Mouse (Mus musculus) heart, embryonic 16.5 days (tissue): ENCODE results near the gene Dst. TPM values are rescaled to one million over a fixed set of nuclear protein-coding genes. Genes with fewer than 3 reads are reported as not detected.

Source experiments
- ATAC-seq: fragments of 200-750 bp; cut with Nextera tagmentation; replicated peaks from 2 replicates; pipeline ENCODE4 v1.8.0; 2017; ENCODE audit warnings: moderate number of reproducible peaks; ENCODE audit not compliant: insufficient read depth, low FRiP score; ENCODE audit errors: extremely low read depth
- H3K27ac ChIP-seq: fragments of 300-500 bp; sonication (generic); 2 replicates; pipeline ENCODE4 v1.5.1; 2014; ENCODE audit warnings: mild to moderate bottlenecking, low read length, control low read depth, moderate library complexity
- H3K27me3 ChIP-seq: fragments of 300-500 bp; sonication (generic); 2 replicates; pipeline ENCODE4 v1.6.1; 2014; ENCODE audit warnings: low read length, mixed read lengths; ENCODE audit not compliant: control insufficient read depth, insufficient read depth
- H3K36me3 ChIP-seq: fragments of 300-500 bp; sonication (generic); 2 replicates; pipeline ENCODE4 v1.6.1; 2014; ENCODE audit not compliant: control insufficient read depth, insufficient read depth
- H3K4me1 ChIP-seq: fragments of 300-500 bp; sonication (generic); 2 replicates; pipeline ENCODE4 v1.6.1; 2014; ENCODE audit warnings: low read length, mixed read lengths; ENCODE audit not compliant: control insufficient read depth, insufficient read depth
- H3K4me2 ChIP-seq: fragments of 300-500 bp; sonication (generic); 2 replicates; pipeline ENCODE4 v1.6.1; 2014; ENCODE audit warnings: low read depth, mild to moderate bottlenecking, control low read depth, low read length
- H3K4me3 ChIP-seq: fragments of 300-500 bp; sonication (generic); 2 replicates; pipeline ENCODE4 v1.5.1; 2014; ENCODE audit warnings: mild to moderate bottlenecking, control low read depth, low read length
- H3K9ac ChIP-seq: fragments of 300-500 bp; sonication (generic); 2 replicates; pipeline ENCODE4 v1.6.1; 2014; ENCODE audit warnings: low read length, control low read depth
- H3K9me3 ChIP-seq: fragments of 300-500 bp; sonication (generic); replicated peaks from 2 replicates; pipeline ENCODE4 v1.6.1; 2016; ENCODE audit warnings: low read length; ENCODE audit not compliant: control insufficient read depth
- WGBS: fragments of 180-500 bp; shearing (Covaris S2); extraction: QIAGEN DNeasy Blood & Tissue Kit; methylation state at CpG from one replicate; pipeline ENCODE4 v1.1.7; 2014; 5-methylcytosine and 5-hydroxymethylcytosine counted together
- polyA plus RNA-seq: library from polyadenylated mRNA; unstranded; fragments of >200 nt; fragmentation: Nextera tagmentation; extraction: Ambion mirVana; gene quantifications from 2 replicates; pipeline ENCODE4 v1.2.1, GENCODE M21; 2015

Dst gene
- 23.1 and 24.0 TPM in 2 replicates for polyA plus RNA-seq

DNA sequence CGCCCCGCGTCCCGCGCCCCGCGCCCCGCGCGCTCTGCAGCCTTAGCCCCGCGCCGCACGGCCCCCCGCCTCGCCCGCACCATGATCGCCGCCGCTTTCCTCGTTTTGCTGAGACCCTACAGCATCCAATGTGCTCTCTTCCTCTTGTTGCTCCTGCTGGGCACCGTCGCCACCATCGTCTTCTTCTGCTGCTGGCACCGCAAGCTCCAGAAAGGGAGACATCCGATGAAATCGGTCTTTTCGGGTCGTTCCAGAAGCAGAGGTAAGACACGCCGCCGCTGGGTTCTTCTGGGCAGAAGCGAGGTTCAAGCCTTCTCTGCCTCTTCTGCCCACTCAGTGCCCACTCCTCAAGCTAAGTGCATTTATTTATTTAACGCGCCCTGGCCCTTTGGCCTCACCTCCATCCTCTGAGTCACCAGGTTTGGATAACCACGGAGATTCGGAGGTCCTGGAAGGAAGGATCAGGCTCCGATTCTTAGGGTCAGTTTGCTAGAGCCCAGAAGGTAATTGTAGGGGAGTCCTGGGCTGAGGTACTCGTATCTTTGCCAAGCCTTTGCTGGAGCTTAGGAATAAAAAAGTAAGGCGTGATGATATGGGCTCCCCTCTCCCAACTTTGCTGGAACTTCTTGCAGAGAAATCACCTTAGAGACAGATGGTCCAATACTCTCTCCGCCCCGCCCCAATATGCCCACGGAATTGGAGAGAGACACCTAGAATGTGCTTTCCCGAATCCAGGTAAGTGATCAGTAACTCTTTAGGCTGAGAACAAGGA is at the start of gene Dst:
Dst (plus strand) TSS at position 35 of the 772 bp plus-strand sequence.
- Histone ChIP-seq H3K4me2 (peak within 1 kb of the TSS; percentile 97), H3K27ac (no peak within 1 kb of the TSS), H3K9ac (peak within 1 kb of the TSS; percentile 77), H3K4me3 (peak within 1 kb of the TSS; percentile 67), H3K27me3 (peaks cover 19% of the 10 kb centered on the region), H3K9me3 (no peaks in the 10 kb centered on the region), H3K4me1 (peaks cover 13% of the 10 kb centered on the region), H3K36me3 (no peaks in the 10 kb centered on the region)
- WGBS, result 4% methylated on average over 36 of the region's 44 CpGs
- no peak for ATAC-seq

DNA sequence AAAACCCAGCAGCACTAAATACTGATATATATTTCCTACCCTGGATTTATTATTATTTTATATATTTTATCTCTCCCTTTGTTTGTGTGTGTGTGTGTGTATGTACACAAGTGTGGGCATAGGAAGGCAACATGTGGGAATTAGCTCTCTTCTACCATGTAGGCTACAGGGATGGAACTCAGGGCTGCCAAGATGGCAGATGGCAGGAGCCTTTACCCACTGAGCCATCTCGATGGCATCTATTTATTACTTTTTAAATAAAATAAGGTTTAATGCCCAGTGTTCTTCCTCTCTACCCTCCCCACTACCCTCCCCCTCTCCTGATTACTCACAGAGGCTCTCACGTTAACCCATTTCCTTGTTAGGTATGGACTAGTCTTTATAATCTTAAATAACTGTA is 39.0 kb upstream of the Dst start:
- no peak for ATAC-seq
- Histone ChIP-seq H3K27me3 (no peaks in the 10 kb centered on the region), H3K4me2 (no peak overlapping the region), H3K4me1 (no peaks in the 10 kb centered on the region), H3K36me3 (no peaks in the 10 kb centered on the region), H3K9ac (no peak overlapping the region), H3K9me3 (no peaks in the 10 kb centered on the region), H3K27ac (no peak overlapping the region), H3K4me3 (no peak overlapping the region)
- WGBS, result 79% methylated on average over 2 of the region's 2 CpGs

DNA sequence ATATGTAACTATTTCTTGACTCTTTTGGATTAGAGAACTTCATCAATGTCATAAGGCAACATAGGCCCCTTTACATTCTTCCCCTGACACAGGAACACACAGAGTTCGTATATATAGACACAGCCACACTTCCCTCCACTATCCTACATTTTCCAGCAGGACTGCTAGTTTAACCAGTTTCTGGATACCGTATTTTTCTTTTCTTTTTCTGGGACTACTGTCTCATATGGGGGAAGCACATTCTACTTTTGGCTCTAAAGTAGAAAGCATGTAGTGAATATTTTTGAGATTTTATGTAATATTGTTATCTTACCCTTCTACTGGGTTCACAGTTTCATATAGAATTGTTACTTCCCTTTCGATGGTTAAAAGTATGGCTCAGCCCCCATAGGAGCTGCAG is 38.6 kb upstream of the Dst start:
- Histone ChIP-seq H3K27ac (no peak overlapping the region), H3K4me3 (no peak overlapping the region), H3K36me3 (no peaks in the 10 kb centered on the region), H3K4me2 (no peak overlapping the region), H3K27me3 (no peaks in the 10 kb centered on the region), H3K4me1 (no peaks in the 10 kb centered on the region), H3K9ac (no peak overlapping the region), H3K9me3 (no peaks in the 10 kb centered on the region)
- WGBS, result 80% methylated on average over 3 of the region's 3 CpGs
- no peak for ATAC-seq

DNA sequence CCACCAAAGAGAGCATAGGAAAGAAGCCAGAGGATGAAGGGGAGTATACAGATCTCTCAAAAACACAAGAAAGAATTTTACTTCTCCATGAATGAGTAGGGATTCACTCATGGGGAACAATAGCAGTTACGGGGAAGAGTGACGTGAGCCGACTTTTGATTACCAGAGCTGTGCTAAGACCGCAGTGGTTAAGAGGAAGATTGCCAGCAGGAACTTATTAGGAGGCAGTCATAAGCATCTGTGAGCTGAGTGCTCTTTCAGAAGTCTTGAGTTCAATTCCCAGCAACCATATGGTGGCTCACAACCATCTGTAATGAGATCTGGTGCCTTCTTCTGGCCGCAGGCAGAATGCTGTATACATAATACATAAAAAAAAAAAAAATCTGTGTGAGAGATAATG is 34.5 kb upstream of the Dst start:
- Histone ChIP-seq H3K4me2 (no peak overlapping the region), H3K4me3 (no peak overlapping the region), H3K9ac (no peak overlapping the region), H3K4me1 (no peaks in the 10 kb centered on the region), H3K27me3 (no peaks in the 10 kb centered on the region), H3K36me3 (no peaks in the 10 kb centered on the region), H3K27ac (no peak overlapping the region), H3K9me3 (no peaks in the 10 kb centered on the region)
- ATAC-seq, result no peak
- 93% methylated on average over 5 of the region's 5 CpGs for WGBS

DNA sequence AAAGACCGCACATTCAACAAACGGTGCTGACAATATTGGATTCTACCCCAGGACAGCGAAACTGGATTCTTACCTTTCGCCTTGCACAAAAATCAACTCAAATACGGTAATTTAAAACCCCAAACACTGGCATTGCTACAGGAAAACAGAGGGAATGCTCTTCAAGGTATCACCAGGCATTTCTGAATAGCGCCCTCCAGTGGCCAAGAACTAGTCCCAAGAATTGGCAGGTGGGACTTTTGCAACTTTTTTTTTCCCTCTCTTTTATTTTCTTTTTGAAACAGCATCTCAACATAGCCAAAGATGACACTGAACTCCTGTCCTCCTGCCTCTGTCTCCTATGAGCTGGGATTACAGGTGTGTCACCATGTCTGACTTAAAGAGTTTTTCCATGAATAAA is 32.3 kb upstream of the Dst start:
- H3K9me3 ChIP-seq, result no peaks in the 10 kb centered on the region
- 54% methylated on average over 6 of the region's 6 CpGs for WGBS
- no peaks in the 10 kb centered on the region for H3K36me3 ChIP-seq
- no peaks in the 10 kb centered on the region for H3K4me1 ChIP-seq
- no peak for ATAC-seq
- no peaks in the 10 kb centered on the region for H3K27me3 ChIP-seq
- H3K4me2 ChIP-seq, result no peak overlapping the region
- H3K4me3 ChIP-seq, result no peak overlapping the region
- H3K9ac ChIP-seq, result no peak overlapping the region
- H3K27ac ChIP-seq, result no peak overlapping the region

DNA sequence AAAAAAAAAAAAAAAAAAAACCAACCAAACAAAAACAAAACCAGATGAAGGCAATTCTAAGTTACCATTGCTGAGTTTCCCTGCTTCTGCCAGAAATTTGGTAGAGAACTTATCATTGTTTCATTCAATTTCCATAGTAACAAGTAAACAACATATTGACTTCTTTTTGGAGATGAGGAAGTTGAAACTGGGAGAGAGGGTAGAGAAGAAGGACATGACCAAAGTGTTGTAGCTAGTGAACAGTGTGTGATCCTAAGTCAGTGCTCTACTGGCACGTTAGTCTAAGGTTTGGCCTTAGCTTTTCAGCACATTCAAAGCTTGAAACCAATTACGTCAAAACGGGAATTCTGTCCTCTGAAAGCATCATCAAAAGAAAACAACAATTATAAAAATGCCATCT is 31.6 kb upstream of the Dst start:
- Histone ChIP-seq H3K4me1 (no peaks in the 10 kb centered on the region), H3K27ac (no peak overlapping the region), H3K27me3 (no peaks in the 10 kb centered on the region), H3K36me3 (no peaks in the 10 kb centered on the region), H3K9me3 (no peaks in the 10 kb centered on the region), H3K4me2 (no peak overlapping the region), H3K9ac (no peak overlapping the region), H3K4me3 (no peak overlapping the region)
- ATAC-seq, result no peak
- 79% methylated on average over 3 of the region's 3 CpGs for WGBS

DNA sequence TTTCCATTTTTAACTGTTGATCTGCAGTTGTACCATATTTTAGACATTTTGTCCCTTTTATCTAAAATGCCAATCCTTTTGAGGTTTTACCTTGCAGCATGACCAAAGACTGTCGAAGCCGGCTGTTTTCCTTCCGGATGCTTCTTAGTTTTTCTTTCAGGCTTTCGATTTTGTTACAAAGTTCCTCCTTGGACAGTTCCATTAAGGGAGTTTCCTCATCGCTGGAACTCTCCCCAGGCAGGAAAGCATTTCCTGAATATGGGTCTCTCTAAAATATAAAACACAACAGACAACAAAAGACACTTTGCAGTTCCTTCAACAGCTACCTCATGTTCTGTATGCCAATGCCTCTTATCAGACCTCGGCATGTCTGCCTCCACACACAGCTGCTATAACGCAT is 29.9 kb upstream of the Dst start:
- Histone ChIP-seq H3K27me3 (no peaks in the 10 kb centered on the region), H3K36me3 (no peaks in the 10 kb centered on the region), H3K9ac (no peak overlapping the region), H3K27ac (no peak overlapping the region), H3K4me3 (no peak overlapping the region), H3K4me1 (no peaks in the 10 kb centered on the region), H3K4me2 (no peak overlapping the region), H3K9me3 (no peaks in the 10 kb centered on the region)
- ATAC-seq, result no peak
- 65% methylated on average over 7 of the region's 7 CpGs for WGBS

DNA sequence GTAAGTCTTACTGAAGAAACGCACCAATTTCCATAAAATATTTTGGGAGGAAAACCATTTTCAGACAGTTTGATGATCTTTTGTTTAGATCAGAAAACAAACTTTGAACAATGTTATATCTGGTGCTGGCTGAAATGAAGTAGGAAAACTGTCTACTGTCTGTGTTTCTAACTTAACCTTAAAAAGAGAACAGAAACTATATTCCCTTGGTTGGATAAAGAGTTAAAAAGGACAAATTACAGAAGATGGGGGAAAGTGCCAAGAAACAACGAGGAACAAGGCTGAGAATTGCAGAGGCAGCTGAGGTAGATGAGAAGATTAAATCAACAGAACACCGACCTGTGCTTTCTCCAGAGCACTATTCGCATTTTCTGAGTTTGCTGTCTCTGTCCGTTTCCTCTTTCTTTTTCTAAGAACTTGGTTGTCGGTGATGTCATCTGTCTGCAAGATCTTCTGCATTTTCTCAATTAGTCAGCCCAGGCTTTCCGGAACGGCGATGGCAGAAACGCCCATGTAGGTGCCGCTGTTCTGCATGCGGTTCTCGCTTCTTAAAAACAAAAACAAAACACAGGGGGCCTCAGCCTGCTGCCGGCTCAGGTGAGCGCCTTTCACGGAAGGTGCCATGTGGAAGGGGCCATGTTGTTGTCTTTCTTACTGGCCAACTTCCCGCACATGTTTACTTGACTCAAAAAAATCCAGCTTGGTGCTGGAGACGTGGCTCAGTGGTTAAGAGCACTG is 24.8 kb upstream of the Dst start:
- H3K4me3 ChIP-seq, result peak overlapping the region; percentile 13
- no peak overlapping the region for H3K27ac ChIP-seq
- H3K27me3 ChIP-seq, result no peaks in the 10 kb centered on the region
- peak overlapping the region; percentile 51 for H3K4me2 ChIP-seq
- WGBS, result 12% methylated on average over 18 of the region's 18 CpGs
- no peaks in the 10 kb centered on the region for H3K9me3 ChIP-seq
- ATAC-seq, result 0 out of 2 replicates have a peak, but pooled peaks have one; percentile 49
- no peaks in the 10 kb centered on the region for H3K36me3 ChIP-seq
- H3K4me1 ChIP-seq, result no peaks in the 10 kb centered on the region
- H3K9ac ChIP-seq, result no peak overlapping the region

DNA sequence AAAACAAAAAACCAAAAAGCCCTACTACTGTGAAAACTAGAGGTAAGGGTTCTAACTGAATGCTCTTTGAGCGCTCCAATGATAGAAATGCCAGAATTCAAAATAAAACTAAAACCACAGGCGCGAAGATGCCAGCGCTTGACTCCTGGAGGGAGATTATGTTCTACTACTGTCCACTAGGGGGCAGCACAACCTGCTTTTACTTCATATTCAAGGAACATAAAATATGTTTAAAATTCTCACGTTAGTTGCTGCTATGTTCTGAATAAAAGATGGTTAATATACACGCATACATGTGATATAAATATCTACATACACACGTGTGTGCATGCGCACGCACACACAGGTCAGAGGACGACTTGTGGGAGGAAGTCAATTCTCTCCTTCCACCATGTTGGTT is 15.2 kb upstream of the Dst start:
- Histone ChIP-seq H3K27ac (no peak overlapping the region), H3K9me3 (no peaks in the 10 kb centered on the region), H3K4me2 (no peak overlapping the region), H3K9ac (no peak overlapping the region), H3K27me3 (no peaks in the 10 kb centered on the region), H3K36me3 (no peaks in the 10 kb centered on the region), H3K4me1 (peaks cover 6% of the 10 kb centered on the region; the same call in 1 of the 2 replicates), H3K4me3 (no peak overlapping the region)
- 56% methylated on average over 10 of the region's 10 CpGs for WGBS
- no peak for ATAC-seq
